Mouse (Mus musculus): ENCODE data around the gene Ushbp1.

DNA sequence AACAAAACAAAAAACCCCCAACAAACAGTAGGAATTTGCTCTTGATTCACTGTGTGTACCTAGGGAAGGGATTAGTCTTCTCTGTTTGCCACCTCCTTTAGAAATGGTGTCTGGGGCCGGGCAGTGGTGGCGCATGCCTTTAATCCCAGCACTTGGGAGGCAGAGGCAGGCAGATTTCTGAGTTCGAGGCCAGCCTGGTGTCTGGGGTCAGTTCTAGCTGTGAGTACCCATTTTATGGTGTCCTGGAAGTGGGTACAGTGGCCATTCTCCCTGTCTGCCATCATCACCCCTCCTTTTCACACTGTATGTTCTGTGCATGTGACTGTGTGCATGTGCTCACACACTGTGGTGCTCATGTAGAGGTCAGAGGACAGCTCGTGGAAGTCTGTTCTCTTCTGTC, 12.6 kb upstream of the Ushbp1 start:
- no peak for TF ChIP-seq CTCF (IDR thresholded peaks at IDR 0.05; ENCODE audit: low read depth, low read length)
- no peak for TF ChIP-seq GATA1 (IDR thresholded peaks at IDR 0.05; ENCODE audit: borderline replicate concordance, low read length)
- TF ChIP-seq TAL1 (conservative IDR thresholded peaks at IDR 0.05; ENCODE audit: low read depth, low read length): no peak
- no peak for TF ChIP-seq POLR2AphosphoS5 (IDR thresholded peaks at IDR 0.05; ENCODE audit: insufficient replicate concordance, low read depth, low read length)

All from G1E (cell line).